Mouse (Mus musculus): Measurements from ENCODE around the gene Ptprr.

- no peak for TF ChIP-seq CTCF (IDR thresholded peaks at IDR 0.05; ENCODE audit: borderline replicate concordance, insufficient read depth, low read depth, low read length)
- no peak for TF ChIP-seq POLR2A (IDR thresholded peaks at IDR 0.05; ENCODE audit: borderline replicate concordance, insufficient read depth, low read length)
These were observed 107.4 kb downstream of the Ptprr start for GRCm38 (mm10) chr10:116125364-116125763.
